Mouse (Mus musculus): ENCODE measurements around the gene B4galt3.

GRCm38 (mm10) chr1:171251594-171252324 is 18.4 kb upstream of the B4galt3 start:
- TF ChIP-seq CTCF (IDR thresholded peaks at IDR 0.05; ENCODE audit: control insufficient read depth, insufficient read depth, insufficient replicate concordance, low read depth, low read length), result no peak
- TF ChIP-seq POLR2A (IDR thresholded peaks at IDR 0.05; ENCODE audit: control insufficient read depth, low read depth, low read length), result no peak
